Mouse (Mus musculus): Measurements from ENCODE around the gene Zic3. TPM values are rescaled to one million over a fixed set of nuclear protein-coding genes. Genes with fewer than 3 reads are reported as not detected.
A peak's percentile ranks its signal among the peaks of the same experiment; 100 is the strongest.

Gene Zic3
- polyA plus RNA-seq, 1 experiment from 2014 or later, result not detected

GRCm38 (mm10) chrX:58030100-58030834 lies 7.8 kb downstream of the Zic3 start:
- Histone ChIP-seq H3K4me3 (replicated peaks; ENCODE audit: low read depth, low read length) (peak overlapping the region; percentile 26), H3K9ac (ENCODE audit: low read depth, low read length) (no peak overlapping the region), H3K4me2 (ENCODE audit: low read length) (peak overlapping the region; percentile 48), H3K27me3 (ENCODE audit: insufficient read depth, low read length) (peaks cover 48% of the 10 kb centered on the region), H3K27ac (no peak overlapping the region), H3K36me3 (ENCODE audit: insufficient read depth, low read length) (no peaks in the 10 kb centered on the region), H3K4me1 (replicated peaks; ENCODE audit: insufficient read depth, low read length) (no peaks in the 10 kb centered on the region), H3K9me3 (replicated peaks; ENCODE audit: low read length) (no peaks in the 10 kb centered on the region)
- DNase-seq (ENCODE audit: low spot score), result no peak
- 18% methylated on average over 46 of the region's 48 CpGs for WGBS
- peak; percentile 89 for ATAC-seq (replicated peaks; ENCODE audit: low FRiP score, low read depth)
- TF ChIP-seq CTCF (IDR thresholded peaks at IDR 0.05; ENCODE audit: low read depth), result no peak

GRCm38 (mm10) chrX:58030835-58031670 lies 8.6 kb downstream of the Zic3 start:
- 25% methylated on average over 54 of the region's 56 CpGs for WGBS
- H3K36me3 ChIP-seq (ENCODE audit: insufficient read depth, low read length), result no peaks in the 10 kb centered on the region
- no peaks in the 10 kb centered on the region for H3K9me3 ChIP-seq (replicated peaks; ENCODE audit: low read length)
- H3K27ac ChIP-seq, result no peak overlapping the region
- peaks cover 42% of the 10 kb centered on the region for H3K27me3 ChIP-seq (ENCODE audit: insufficient read depth, low read length)
- H3K4me3 ChIP-seq (replicated peaks; ENCODE audit: low read depth, low read length), result peak overlapping the region; percentile 26
- peak overlapping the region; percentile 48 for H3K4me2 ChIP-seq (ENCODE audit: low read length)
- ATAC-seq (replicated peaks; ENCODE audit: low FRiP score, low read depth) (no peak; the same call in 1 of the 2 replicates), DNase-seq (ENCODE audit: low spot score) (no peak)
- H3K4me1 ChIP-seq (replicated peaks; ENCODE audit: insufficient read depth, low read length), result no peaks in the 10 kb centered on the region
- no peak for TF ChIP-seq CTCF (IDR thresholded peaks at IDR 0.05; ENCODE audit: low read depth)
- H3K9ac ChIP-seq (ENCODE audit: low read depth, low read length), result no peak overlapping the region

- peaks cover 42% of the 10 kb centered on the region for H3K27me3 ChIP-seq (ENCODE audit: insufficient read depth, low read length)
- H3K4me1 ChIP-seq (replicated peaks; ENCODE audit: insufficient read depth, low read length), result no peaks in the 10 kb centered on the region
- H3K27ac ChIP-seq, result no peak overlapping the region
These were observed 9.4 kb downstream of the Zic3 start for GRCm38 (mm10) chrX:58031671-58032605.

GRCm38 (mm10) chrX:58032622-58033021 lies 10.1 kb downstream of the Zic3 start:
- no peaks in the 10 kb centered on the region for H3K4me1 ChIP-seq (replicated peaks; ENCODE audit: insufficient read depth, low read length)
- H3K27me3 ChIP-seq (ENCODE audit: insufficient read depth, low read length), result peaks cover 37% of the 10 kb centered on the region
- no peak overlapping the region for H3K4me3 ChIP-seq (replicated peaks; ENCODE audit: low read depth, low read length)
- no peak overlapping the region for H3K4me2 ChIP-seq (ENCODE audit: low read length)
- no peak overlapping the region for H3K27ac ChIP-seq
- H3K9me3 ChIP-seq (replicated peaks; ENCODE audit: low read length), result no peaks in the 10 kb centered on the region
- WGBS, result 29% methylated on average over 7 of the region's 7 CpGs
- no peaks in the 10 kb centered on the region for H3K36me3 ChIP-seq (ENCODE audit: insufficient read depth, low read length)
- no peak overlapping the region for H3K9ac ChIP-seq (ENCODE audit: low read depth, low read length)
- no peak for TF ChIP-seq CTCF (IDR thresholded peaks at IDR 0.05; ENCODE audit: low read depth)
- no peak for DNase-seq (ENCODE audit: low spot score)
- ATAC-seq (replicated peaks; ENCODE audit: low FRiP score, low read depth), result no peak

More at GRCm38 (mm10) chrX:58031671-58032605, 9.4 kb downstream of the Zic3 start:
- Histone ChIP-seq H3K36me3 (ENCODE audit: insufficient read depth, low read length) (no peaks in the 10 kb centered on the region), H3K9ac (ENCODE audit: low read depth, low read length) (no peak overlapping the region), H3K4me3 (replicated peaks; ENCODE audit: low read depth, low read length) (peak overlapping the region; percentile 26), H3K9me3 (replicated peaks; ENCODE audit: low read length) (no peaks in the 10 kb centered on the region), H3K4me2 (ENCODE audit: low read length) (peak overlapping the region; percentile 48)
- DNase-seq (ENCODE audit: low spot score), result no peak
- ATAC-seq (replicated peaks; ENCODE audit: low FRiP score, low read depth), result no peak
- WGBS, result 28% methylated on average over 56 of the region's 56 CpGs
- TF ChIP-seq CTCF (IDR thresholded peaks at IDR 0.05; ENCODE audit: low read depth), result no peak

- no peak overlapping the region for H3K27ac ChIP-seq
- H3K4me2 ChIP-seq (ENCODE audit: low read length), result no peak overlapping the region
- H3K4me3 ChIP-seq (replicated peaks; ENCODE audit: low read depth, low read length), result no peak overlapping the region
- DNase-seq (ENCODE audit: low spot score) (no peak), ATAC-seq (replicated peaks; ENCODE audit: low FRiP score, low read depth) (no peak)
- no peaks in the 10 kb centered on the region for H3K4me1 ChIP-seq (replicated peaks; ENCODE audit: insufficient read depth, low read length)
- WGBS, result 23% methylated on average over 22 of the region's 22 CpGs
- H3K27me3 ChIP-seq (ENCODE audit: insufficient read depth, low read length), result peaks cover 45% of the 10 kb centered on the region
- no peaks in the 10 kb centered on the region for H3K9me3 ChIP-seq (replicated peaks; ENCODE audit: low read length)
- no peak for TF ChIP-seq CTCF (IDR thresholded peaks at IDR 0.05; ENCODE audit: low read depth)
- H3K36me3 ChIP-seq (ENCODE audit: insufficient read depth, low read length), result no peaks in the 10 kb centered on the region
- H3K9ac ChIP-seq (ENCODE audit: low read depth, low read length), result no peak overlapping the region
These were observed 11.0 kb downstream of the Zic3 start for GRCm38 (mm10) chrX:58033521-58033920.

All from kidney, postnatal 0 days (tissue).